Mouse (Mus musculus) hindbrain, embryonic 13.5 days (tissue): Measurements from ENCODE around the gene Olfr785. TPM values are rescaled to one million over a fixed set of nuclear protein-coding genes. Genes with fewer than 3 reads are reported as not detected.
"Not testable (repeated sequence)": the region's sequence is repeated elsewhere in the genome, so short reads cannot be mapped to it uniquely, and the experiment has no call there.

Experiments
- ATAC-seq: fragments of 200-750 bp; cut with Nextera tagmentation; 2 replicates; pipeline ENCODE4 v1.8.0; 2017; ENCODE audit warnings: moderate TSS enrichment; ENCODE audit not compliant: low FRiP score
- H3K27ac ChIP-seq: fragments of 300-500 bp; sonication (generic); 2 replicates; pipeline ENCODE4 v1.5.1; 2015; ENCODE audit warnings: inconsistent platforms, mild to moderate bottlenecking, moderate library complexity
- H3K27me3 ChIP-seq: fragments of 300-500 bp; sonication (generic); 2 replicates; pipeline ENCODE4 v1.6.1; 2015; ENCODE audit warnings: mild to moderate bottlenecking, inconsistent platforms
- H3K36me3 ChIP-seq: fragments of 300-500 bp; sonication (generic); 2 replicates; pipeline ENCODE4 v1.6.1; 2015; ENCODE audit warnings: mild to moderate bottlenecking, inconsistent platforms
- H3K4me1 ChIP-seq: fragments of 300-500 bp; sonication (generic); replicated peaks from 2 replicates; pipeline ENCODE4 v1.6.1; 2015; ENCODE audit warnings: inconsistent platforms
- H3K4me2 ChIP-seq: fragments of 300-500 bp; sonication (generic); 2 replicates; pipeline ENCODE4 v1.6.1; 2015; ENCODE audit warnings: inconsistent platforms, mild to moderate bottlenecking, moderate library complexity
- H3K4me3 ChIP-seq: fragments of 300-500 bp; sonication (generic); 2 replicates; pipeline ENCODE4 v1.5.1; 2015; ENCODE audit warnings: mild to moderate bottlenecking, inconsistent platforms
- H3K9ac ChIP-seq: fragments of 300-500 bp; sonication (generic); 2 replicates; pipeline ENCODE4 v1.6.1; 2015; ENCODE audit warnings: mild to moderate bottlenecking, inconsistent platforms
- H3K9me3 ChIP-seq: fragments of 300-500 bp; sonication (generic); 2 replicates; pipeline ENCODE4 v1.6.1; 2016; ENCODE audit warnings: inconsistent platforms
- WGBS: fragments of 180-500 bp; shearing (Covaris S2); methylation state at CpG from one replicate; pipeline ENCODE4 v1.1.7; 2015; 5-methylcytosine and 5-hydroxymethylcytosine counted together
- polyA plus RNA-seq: library from polyadenylated mRNA; unstranded; fragments of >200 nt; fragmentation: Nextera tagmentation; extraction: Ambion mirVana; gene quantifications from 2 replicates; pipeline ENCODE4 v1.2.1, GENCODE M21; 2015

Gene Olfr785
- not detected in 2 replicates for polyA plus RNA-seq

DNA sequence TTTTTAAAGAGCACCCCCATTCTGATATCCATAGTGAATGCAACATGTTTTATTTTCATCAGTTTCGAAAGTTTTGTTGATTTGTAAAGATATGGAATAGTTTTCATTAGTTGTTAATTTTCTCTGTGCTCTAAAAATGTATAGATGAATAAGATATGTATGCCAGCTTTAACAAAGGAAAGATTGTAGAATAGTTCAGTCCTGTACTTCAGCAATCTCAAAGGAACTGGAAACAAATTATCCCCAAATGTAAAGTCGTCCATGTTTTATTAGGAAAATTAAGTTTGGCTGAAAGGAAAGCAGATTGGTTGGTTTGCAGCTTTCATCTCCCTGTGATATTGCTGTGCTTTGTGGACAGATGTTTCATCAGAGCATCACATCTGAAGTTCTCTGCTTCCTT, at the start of gene Olfr785:
Olfr785 (plus strand) TSS at position 301 of the 400 bp plus-strand sequence.
- 89% methylated on average over 2 of the region's 2 CpGs for WGBS
- no peak within 1 kb of the TSS for H3K4me3 ChIP-seq
- H3K4me1 ChIP-seq: no peaks in the 10 kb centered on the region
- H3K9ac ChIP-seq: no peak within 1 kb of the TSS
- ATAC-seq: no peak
- no peak within 1 kb of the TSS for H3K27ac ChIP-seq
- H3K36me3 ChIP-seq: no peaks in the 10 kb centered on the region
- H3K4me2 ChIP-seq: no peak within 1 kb of the TSS
- H3K27me3 ChIP-seq: no peaks in the 10 kb centered on the region
- no peaks in the 10 kb centered on the region for H3K9me3 ChIP-seq

GRCm38 (mm10) chr10:129356496-129356895, 48.7 kb upstream of the Olfr785 start:
- H3K27me3 ChIP-seq, H3K4me2 ChIP-seq, H3K27ac ChIP-seq, H3K4me1 ChIP-seq, H3K36me3 ChIP-seq, H3K9ac ChIP-seq, H3K9me3 ChIP-seq, H3K4me3 ChIP-seq, ATAC-seq: not testable (repeated sequence)
- 88% methylated on average over 4 of the region's 4 CpGs for WGBS

GRCm38 (mm10) chr10:129357307-129357706, 47.9 kb upstream of the Olfr785 start:
- H3K4me3 ChIP-seq: no peak overlapping the region
- no peak overlapping the region for H3K9ac ChIP-seq
- H3K27ac ChIP-seq: no peak overlapping the region
- ATAC-seq: no peak
- no peaks in the 10 kb centered on the region for H3K36me3 ChIP-seq
- no peaks in the 10 kb centered on the region for H3K4me1 ChIP-seq
- peaks cover 3% of the 10 kb centered on the region; the same call in 1 of the 2 replicates for H3K9me3 ChIP-seq
- H3K4me2 ChIP-seq: no peak overlapping the region
- H3K27me3 ChIP-seq: no peaks in the 10 kb centered on the region
- WGBS: 78% methylated on average over 5 of the region's 5 CpGs

- not testable (repeated sequence) for H3K4me1 ChIP-seq, H3K4me3 ChIP-seq, H3K27me3 ChIP-seq, H3K4me2 ChIP-seq, H3K9me3 ChIP-seq, H3K27ac ChIP-seq, H3K9ac ChIP-seq, H3K36me3 ChIP-seq, ATAC-seq
- 91% methylated on average over 5 of the region's 5 CpGs for WGBS
Measured at GRCm38 (mm10) chr10:129374051-129374450, 31.2 kb upstream of the Olfr785 start.

- ATAC-seq: no peak
- Histone ChIP-seq H3K27me3 (no peaks in the 10 kb centered on the region), H3K9ac (no peak within 1 kb of the TSS), H3K4me3 (no peak within 1 kb of the TSS), H3K36me3 (no peaks in the 10 kb centered on the region), H3K9me3 (no peaks in the 10 kb centered on the region), H3K27ac (no peak within 1 kb of the TSS), H3K4me2 (no peak within 1 kb of the TSS), H3K4me1 (no peaks in the 10 kb centered on the region)
Measured at GRCm38 (mm10) chr10:129383783-129384182, 21.4 kb upstream of the Olfr785 start, which contains the start of gene Olfr784. Gene Olfr784 (plus strand): TSS chr10:129384083.

- no peaks in the 10 kb centered on the region for H3K4me1 ChIP-seq
- H3K4me3 ChIP-seq: no peak overlapping the region
- no peak overlapping the region for H3K9ac ChIP-seq
- WGBS: 38% methylated on average over 5 of the region's 5 CpGs
- no peak overlapping the region for H3K27ac ChIP-seq
- no peak for ATAC-seq
- H3K27me3 ChIP-seq: no peaks in the 10 kb centered on the region
- no peak overlapping the region for H3K4me2 ChIP-seq
- H3K9me3 ChIP-seq: no peaks in the 10 kb centered on the region
- no peaks in the 10 kb centered on the region for H3K36me3 ChIP-seq
Measured at GRCm38 (mm10) chr10:129400892-129401291, 4.3 kb upstream of the Olfr785 start.

DNA sequence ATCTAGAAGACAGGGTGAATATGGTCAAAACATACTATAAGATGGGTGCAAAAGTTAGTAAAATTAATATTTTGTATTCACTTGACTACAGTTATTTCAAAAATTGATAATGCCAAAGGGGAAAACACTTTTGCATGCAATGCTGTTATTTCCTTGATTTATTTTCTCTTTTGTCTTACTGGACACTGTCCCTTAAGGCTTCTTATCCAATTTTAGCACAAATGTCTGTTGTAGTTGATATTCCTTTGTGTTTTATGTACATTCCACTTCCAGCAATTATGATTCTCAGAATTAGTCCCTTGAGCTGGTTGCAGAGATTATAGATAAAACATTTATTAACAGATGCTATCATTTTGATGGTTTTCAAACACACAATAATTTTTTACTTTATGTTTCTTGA, 21.8 kb downstream of the Olfr785 start, which contains the start of gene Olfr786:
Olfr786 (plus strand) TSS at position 301 of the 400 bp plus-strand sequence.
- ATAC-seq: no peak
- no peak within 1 kb of the TSS for H3K9ac ChIP-seq
- no peaks in the 10 kb centered on the region for H3K27me3 ChIP-seq

More for the DNA sequence above, 21.8 kb downstream of the Olfr785 start, which contains the start of gene Olfr786:
- H3K9me3 ChIP-seq: no peaks in the 10 kb centered on the region
- H3K4me3 ChIP-seq: no peak within 1 kb of the TSS
- H3K36me3 ChIP-seq: no peaks in the 10 kb centered on the region
- no peaks in the 10 kb centered on the region for H3K4me1 ChIP-seq
- H3K4me2 ChIP-seq: no peak within 1 kb of the TSS
- H3K27ac ChIP-seq: no peak within 1 kb of the TSS

Other genes with a start within 250 kb of the Olfr785 start
- gene Olfr771, start 240.7 kb upstream of the Olfr785 start, polyA plus RNA-seq: not detected in 2 replicates
- not detected in 2 replicates for gene Olfr772, start 227.5 kb upstream of the Olfr785 start, polyA plus RNA-seq
- gene Olfr773, start 218.0 kb upstream of the Olfr785 start, polyA plus RNA-seq: not detected in 2 replicates
- not detected in 2 replicates for gene Olfr774, start 169.2 kb upstream of the Olfr785 start, polyA plus RNA-seq
- not detected in 2 replicates for gene Olfr775, start 157.0 kb upstream of the Olfr785 start, polyA plus RNA-seq
- gene Olfr776, start 146.3 kb upstream of the Olfr785 start, polyA plus RNA-seq: not detected in 2 replicates
- gene Olfr777, start 133.9 kb upstream of the Olfr785 start, polyA plus RNA-seq: not detected in 2 replicates
- not detected in 2 replicates for gene Olfr780, start 87.3 kb upstream of the Olfr785 start, polyA plus RNA-seq
- not detected in 2 replicates for gene Olfr781, start 76.6 kb upstream of the Olfr785 start, polyA plus RNA-seq
- gene Olfr782, start 56.6 kb upstream of the Olfr785 start, polyA plus RNA-seq: not detected in 2 replicates
- gene Olfr784, start 21.3 kb upstream of the Olfr785 start, polyA plus RNA-seq: 0.08 TPM in 1 of 2 replicates, not detected in the other
- not detected in 2 replicates for gene Olfr786, start 21.9 kb downstream of the Olfr785 start, polyA plus RNA-seq
- not detected in 2 replicates for gene Olfr787, start 56.4 kb downstream of the Olfr785 start, polyA plus RNA-seq
- not detected in 2 replicates for gene Olfr788, start 65.6 kb downstream of the Olfr785 start, polyA plus RNA-seq
- gene Olfr789, start 79.3 kb downstream of the Olfr785 start, polyA plus RNA-seq: not detected in 2 replicates
- gene Olfr790, start 93.1 kb downstream of the Olfr785 start, polyA plus RNA-seq: not detected in 2 replicates
- gene Olfr791, start 116.4 kb downstream of the Olfr785 start, polyA plus RNA-seq: not detected in 2 replicates
- not detected in 2 replicates for gene Olfr792, start 133.7 kb downstream of the Olfr785 start, polyA plus RNA-seq
- not detected in 2 replicates for gene Olfr794, start 162.2 kb downstream of the Olfr785 start, polyA plus RNA-seq
- gene Olfr796, start 207.1 kb downstream of the Olfr785 start, polyA plus RNA-seq: not detected in 2 replicates
- not detected in 2 replicates for gene Olfr798, start 222.5 kb downstream of the Olfr785 start, polyA plus RNA-seq
- gene Olfr799, start 232.1 kb downstream of the Olfr785 start, polyA plus RNA-seq: not detected in 2 replicates